Mouse (Mus musculus) urinary bladder, postnatal 4 days (tissue): ENCODE data around the gene Asah2.
"Not testable (repeated sequence)": the region's sequence is repeated elsewhere in the genome, so short reads cannot be mapped to it uniquely, and the experiment has no call there.

Experiments
- DNase-seq, 2 experiments: peaks; one replicate each; pipeline ENCODE4 v3.0.0; 2021 to 2022; ENCODE audit warnings: low spot score in 2 of 2

The Asah2 gene

GRCm38 (mm10) chr19:32102294-32102975 lies 5.6 kb downstream of the Asah2 start:
- no peak for DNase-seq

DNA sequence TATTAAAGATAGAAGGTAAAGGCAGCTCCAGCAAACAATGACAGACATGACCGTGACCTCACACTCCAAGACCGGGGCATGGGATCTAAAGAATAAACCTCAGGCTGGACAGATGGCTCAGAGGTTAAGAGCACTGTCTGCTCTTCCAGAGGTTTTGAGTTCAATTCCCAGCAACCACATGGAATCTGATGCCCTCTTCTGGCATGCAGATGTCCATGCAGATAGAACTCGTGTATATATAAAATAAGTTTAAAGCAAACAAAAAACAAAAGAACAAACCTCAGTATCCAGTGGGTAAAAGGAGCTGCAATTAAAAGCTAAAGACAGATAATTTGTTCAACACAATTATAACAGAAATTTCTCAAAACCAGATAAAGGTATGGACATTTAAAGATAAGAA lies 9.4 kb downstream of the Asah2 start:
- DNase-seq, result no peak

DNA sequence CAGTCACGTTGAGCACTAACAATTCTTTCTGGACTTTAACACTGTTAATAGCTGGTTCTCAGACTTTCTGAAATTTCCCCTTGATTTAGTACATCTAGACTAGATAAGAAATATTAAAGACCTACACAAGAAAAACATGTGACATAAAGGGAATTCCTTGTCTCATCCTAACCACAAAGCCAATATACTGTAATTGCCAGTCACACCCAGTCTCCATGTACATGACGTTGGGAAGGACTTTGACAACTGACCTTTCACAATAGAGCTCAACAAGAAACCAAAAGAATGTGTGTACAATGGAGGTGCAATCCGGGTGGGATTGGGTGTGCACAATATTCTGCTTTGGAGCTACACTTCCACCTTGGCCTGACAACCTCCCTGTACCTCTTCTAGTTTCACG lies 15.7 kb downstream of the Asah2 start:
- no peak for DNase-seq

- DNase-seq, result no peak
These were observed 17.2 kb downstream of the Asah2 start for GRCm38 (mm10) chr19:32090804-32091203.

- no peak for DNase-seq
These were observed 19.4 kb downstream of the Asah2 start for GRCm38 (mm10) chr19:32088570-32088969.

DNA sequence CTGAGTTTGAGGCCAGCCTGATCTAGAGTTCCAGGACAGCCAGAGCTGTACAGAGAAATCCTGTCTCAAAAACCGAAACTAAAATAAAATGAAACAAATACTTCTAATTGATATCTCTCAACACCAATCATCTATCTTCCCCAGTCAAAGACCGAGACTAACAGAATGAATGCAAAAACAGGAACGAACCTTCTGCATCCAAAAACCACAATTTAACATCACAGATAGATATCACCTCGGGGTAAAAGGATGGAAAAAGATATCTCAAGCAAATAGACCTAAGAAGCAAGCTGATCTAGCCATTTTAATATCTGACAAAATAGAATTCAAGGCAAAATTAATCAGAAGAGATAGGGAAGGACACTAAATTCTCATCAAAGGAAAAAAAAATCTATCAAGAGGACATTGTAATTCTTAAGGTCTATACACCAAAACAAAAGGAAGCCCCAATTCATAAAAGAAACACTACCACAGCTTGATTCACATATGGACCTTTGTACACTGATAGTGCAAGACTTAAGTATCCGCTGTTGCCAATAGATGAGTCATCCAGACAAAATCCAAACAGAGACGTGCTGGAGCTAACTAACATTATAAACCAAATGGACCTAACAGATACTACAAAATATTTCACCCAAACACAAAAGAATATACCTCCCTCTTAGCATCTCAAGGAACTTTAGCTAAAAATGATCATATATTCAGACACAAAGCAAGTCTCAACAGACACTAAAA lies 20.1 kb downstream of the Asah2 start:
- DNase-seq, result no peak

GRCm38 (mm10) chr19:32084813-32085212 lies 23.2 kb downstream of the Asah2 start:
- DNase-seq, result not testable (repeated sequence)

DNA sequence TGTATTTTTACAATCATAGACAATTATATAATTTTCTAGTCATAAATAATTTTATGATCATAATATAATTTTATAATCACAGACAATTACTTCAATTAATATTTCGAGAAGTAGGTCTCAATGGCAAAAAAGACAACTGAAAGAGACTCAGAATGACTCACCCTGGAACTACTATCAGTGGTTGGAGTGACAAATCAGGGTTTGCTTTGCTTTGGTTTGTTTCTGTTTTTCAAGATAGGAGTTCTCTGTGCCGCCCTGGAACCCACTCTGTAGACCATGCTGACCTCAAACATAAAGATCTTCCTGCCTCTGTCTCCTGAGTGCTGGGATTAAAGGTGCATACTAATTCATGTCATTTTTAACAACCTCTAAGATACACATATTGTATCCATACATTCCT lies 37.7 kb downstream of the Asah2 start:
- no peak for DNase-seq

DNA sequence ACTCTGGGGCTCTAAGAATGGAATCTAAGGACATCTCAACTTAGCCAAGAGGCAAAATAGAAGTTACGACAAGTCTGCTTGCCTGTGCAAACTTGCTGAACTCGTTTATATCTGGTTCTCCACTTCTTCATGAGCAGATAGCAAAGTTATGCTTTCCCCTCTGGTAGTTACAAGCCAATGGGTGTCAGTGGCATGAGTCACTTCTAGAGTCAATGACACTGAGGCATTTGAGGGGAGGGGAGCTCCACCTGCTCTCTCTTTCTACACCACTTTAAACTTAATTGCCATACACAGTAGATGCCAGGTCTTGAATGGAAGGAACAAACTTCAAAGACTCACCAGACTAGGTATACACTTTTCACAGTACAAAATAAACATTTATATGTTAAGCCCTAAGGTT lies 38.4 kb downstream of the Asah2 start:
- DNase-seq, result no peak

GRCm38 (mm10) chr19:32067669-32068068 lies 40.3 kb downstream of the Asah2 start:
- no peak for DNase-seq

DNA sequence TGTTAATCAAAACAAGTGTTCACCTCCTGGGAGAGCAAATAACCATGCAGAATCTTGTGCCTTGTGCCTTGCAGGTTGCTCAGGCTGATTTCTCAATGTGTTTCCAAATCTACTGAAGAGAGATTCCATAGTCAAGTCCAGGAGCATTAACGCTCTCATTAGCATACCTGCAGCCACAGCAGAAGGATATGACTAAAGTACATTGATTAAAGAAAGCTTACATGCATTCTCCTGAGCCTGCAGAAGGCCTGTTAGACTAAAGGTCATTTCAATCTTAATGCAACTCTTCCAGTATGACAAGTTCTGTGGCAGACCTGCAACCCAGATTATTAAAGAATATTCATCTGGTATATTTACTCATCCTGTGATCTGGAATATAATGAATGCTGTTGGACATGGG lies 46.7 kb downstream of the Asah2 start:
- DNase-seq, result no peak

DNA sequence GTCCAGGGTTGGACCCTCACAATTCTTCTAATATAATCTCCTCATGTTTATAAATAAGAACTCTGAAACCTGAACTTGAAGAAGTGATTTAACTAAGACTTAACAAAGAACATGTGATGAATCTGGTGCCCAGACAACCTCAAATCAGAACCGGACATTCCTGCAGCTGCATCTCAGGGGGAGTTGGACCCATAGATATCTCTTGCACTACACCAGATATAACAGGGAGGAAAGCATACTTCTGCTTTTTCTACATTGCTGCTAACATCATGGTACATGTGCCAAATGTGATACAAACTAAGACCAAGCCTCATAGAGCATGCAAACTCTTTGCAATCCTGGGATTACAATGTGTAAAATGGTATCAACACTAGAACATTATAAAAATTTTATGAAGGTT lies 51.8 kb downstream of the Asah2 start:
- no peak for DNase-seq

GRCm38 (mm10) chr19:32055725-32056124 lies 52.3 kb downstream of the Asah2 start:
- no peak for DNase-seq

DNA sequence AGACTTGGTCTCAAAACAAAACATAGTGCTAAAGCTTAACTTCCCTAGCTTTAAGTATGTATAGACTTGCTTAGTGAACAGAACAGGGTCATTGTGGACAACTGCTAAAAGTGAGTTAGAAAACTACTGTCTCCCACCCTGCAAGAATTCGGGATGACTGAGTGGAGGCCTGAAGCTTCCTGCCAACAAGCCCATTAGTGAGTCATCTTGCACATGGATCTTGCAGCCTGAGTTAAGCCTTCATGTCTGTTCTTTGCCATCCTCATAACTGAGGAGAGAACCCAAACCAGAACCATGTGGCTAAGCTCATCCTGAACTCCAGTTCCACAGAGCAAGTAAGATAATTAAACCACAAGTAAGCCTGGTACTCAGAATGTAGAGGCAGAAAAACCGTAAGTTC lies 56.8 kb downstream of the Asah2 start:
- no peak for DNase-seq

DNA sequence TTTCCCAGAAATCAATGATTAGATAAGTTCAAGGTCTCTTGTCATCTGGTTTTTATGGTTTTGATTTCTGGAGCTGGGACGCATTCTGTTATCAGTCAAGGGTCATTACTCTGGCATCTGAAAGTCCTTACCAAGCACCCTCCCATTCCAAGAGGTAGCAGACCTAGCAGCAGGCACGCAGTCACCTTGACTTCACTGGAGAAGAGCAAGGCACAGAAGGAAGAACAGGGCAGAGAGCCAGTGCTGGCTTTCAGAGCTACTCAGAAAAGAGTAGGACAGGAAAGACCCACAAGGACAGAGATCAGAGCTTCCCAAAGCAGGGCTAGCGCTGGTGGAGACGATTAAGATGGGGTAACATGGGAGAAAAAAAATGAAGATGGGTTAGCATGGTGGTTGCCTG lies 75.1 kb downstream of the Asah2 start:
- DNase-seq, result no peak

- no peak for DNase-seq
These were observed 77.6 kb downstream of the Asah2 start for GRCm38 (mm10) chr19:32030430-32030829.

- no peak for DNase-seq
These were observed 82.6 kb downstream of the Asah2 start for GRCm38 (mm10) chr19:32025443-32025842.

- no peak for DNase-seq
These were observed 88.3 kb downstream of the Asah2 start for GRCm38 (mm10) chr19:32019722-32020121.

DNA sequence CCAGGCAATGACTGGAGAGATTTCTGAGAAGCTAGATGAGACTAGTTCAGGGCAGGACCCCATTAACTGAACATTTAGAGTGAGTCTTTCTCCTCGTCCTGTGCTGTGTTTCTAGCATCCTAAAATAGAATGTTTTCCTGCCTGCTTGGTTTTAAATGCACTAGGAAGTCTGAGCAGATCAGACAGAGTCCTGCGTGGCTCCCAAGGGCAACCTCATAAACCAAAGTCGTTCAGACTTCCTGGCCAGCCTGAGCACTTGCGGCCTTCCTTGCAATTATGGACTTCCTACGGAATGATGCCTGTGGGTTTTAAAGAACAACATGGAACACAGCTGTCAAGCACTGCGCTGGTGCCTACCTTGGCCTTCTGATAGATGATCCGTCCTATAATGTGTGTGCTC lies 89.4 kb downstream of the Asah2 start:
- no peak for DNase-seq

DNA sequence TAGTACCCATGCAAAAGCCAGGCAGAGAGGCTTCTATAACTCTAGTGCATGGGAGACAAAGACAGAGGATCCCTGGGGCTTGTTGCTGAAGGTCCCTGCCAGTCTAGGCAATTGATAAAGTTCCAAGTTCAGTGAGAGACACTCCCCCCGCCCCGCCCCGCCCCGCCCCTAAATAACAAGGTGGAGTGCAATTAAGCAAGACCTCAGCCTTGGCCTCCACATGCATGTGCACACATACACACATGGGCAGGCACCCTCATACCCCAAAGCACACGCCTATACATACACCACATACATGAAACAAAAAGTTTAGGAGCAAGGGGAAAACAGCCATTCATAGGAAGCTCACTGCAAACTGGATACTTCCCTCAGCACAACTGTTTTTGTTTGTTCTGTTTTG lies 90.0 kb downstream of the Asah2 start:
- no peak for DNase-seq

DNA sequence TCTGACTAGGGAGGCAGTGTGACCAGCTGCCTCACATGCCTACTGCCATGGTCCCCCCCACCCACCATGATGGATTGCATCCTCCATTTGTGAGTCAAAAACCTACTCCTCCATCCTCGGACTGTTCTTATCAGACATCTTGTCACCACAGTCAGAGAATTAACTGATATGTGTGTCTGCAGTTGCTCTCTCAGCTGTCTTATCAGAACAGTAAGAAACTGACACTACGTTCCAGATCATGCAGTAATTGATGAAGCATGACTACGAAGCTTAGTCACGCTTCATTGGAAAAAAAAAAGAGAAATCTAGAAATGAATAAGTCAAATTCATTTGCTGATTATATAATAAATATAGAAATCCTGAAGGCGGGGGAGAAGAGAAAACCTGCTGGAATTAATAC lies 105.4 kb downstream of the Asah2 start:
- no peak for DNase-seq

DNA sequence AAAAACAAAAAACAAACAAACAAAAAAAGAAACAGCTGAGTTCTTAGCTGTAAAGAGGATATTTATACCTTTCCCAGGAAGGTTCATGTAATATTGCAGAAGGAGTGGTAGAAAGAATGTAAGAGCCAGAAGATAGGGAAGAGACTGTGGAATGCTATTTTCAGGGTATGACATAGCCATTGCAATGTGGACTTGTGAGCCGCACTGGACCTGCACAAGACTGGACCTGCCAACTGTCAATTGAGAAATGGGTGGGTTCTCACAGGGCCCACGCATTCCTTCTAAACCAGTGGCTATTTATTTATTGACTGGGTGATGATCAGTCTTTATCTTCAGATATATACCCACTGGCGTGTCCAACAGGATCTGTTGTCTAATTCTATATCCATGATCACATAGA lies 111.1 kb downstream of the Asah2 start:
- no peak for DNase-seq

- no peak for DNase-seq
These were observed 117.0 kb downstream of the Asah2 start for GRCm38 (mm10) chr19:31991057-31991456.

GRCm38 (mm10) chr19:31975882-31976281 lies 132.1 kb downstream of the Asah2 start:
- no peak for DNase-seq
